Mouse (Mus musculus): Measurements from ENCODE around the gene Col2a1. TPM values are rescaled to one million over a fixed set of nuclear protein-coding genes. Genes with fewer than 3 reads are reported as not detected.
A peak's percentile ranks its signal among the peaks of the same experiment; 100 is the strongest.

The Col2a1 gene
- polyA plus RNA-seq, 1 experiment from 2014 or later, result 271 TPM

- Histone ChIP-seq H3K9me3 (no peaks in the 10 kb centered on the region), H3K4me3 (peak overlapping the region; percentile 28), H3K4me1 (peaks cover 64% of the 10 kb centered on the region), H3K27ac (replicated peaks) (peak overlapping the region; percentile 88), H3K36me3 (replicated peaks) (peaks cover 1% of the 10 kb centered on the region; the same call in 1 of the 2 replicates), H3K27me3 (replicated peaks; ENCODE audit: low read depth, poor library complexity, severe bottlenecking) (peaks cover 4% of the 10 kb centered on the region; the same call in 1 of the 2 replicates)
- DNase-seq (ENCODE audit: low spot score), result peak; percentile 59
- 27% methylated on average over 12 of the region's 12 CpGs for WGBS
These were observed 22.7 kb upstream of the Col2a1 start for GRCm38 (mm10) chr15:98026967-98027904.

GRCm38 (mm10) chr15:98025611-98026010, 21.1 kb upstream of the Col2a1 start:
- DNase-seq (ENCODE audit: low spot score), result no peak
- WGBS, result 53% methylated on average over 4 of the region's 4 CpGs
- Histone ChIP-seq H3K27me3 (replicated peaks; ENCODE audit: low read depth, poor library complexity, severe bottlenecking) (peaks cover 4% of the 10 kb centered on the region; the same call in 1 of the 2 replicates), H3K9me3 (no peaks in the 10 kb centered on the region), H3K36me3 (replicated peaks) (no peaks in the 10 kb centered on the region), H3K4me3 (no peak overlapping the region), H3K27ac (replicated peaks) (peak overlapping the region; percentile 19; the same call in 1 of the 2 replicates), H3K4me1 (peaks cover 62% of the 10 kb centered on the region)

- peak overlapping the region; percentile 44; the same call in 1 of the 2 replicates for H3K27ac ChIP-seq (replicated peaks)
- H3K36me3 ChIP-seq (replicated peaks), result no peaks in the 10 kb centered on the region
- peaks cover 4% of the 10 kb centered on the region; the same call in 1 of the 2 replicates for H3K27me3 ChIP-seq (replicated peaks; ENCODE audit: low read depth, poor library complexity, severe bottlenecking)
- WGBS, result 19% methylated on average over 3 of the region's 3 CpGs
- peaks cover 53% of the 10 kb centered on the region for H3K4me1 ChIP-seq
- peak; percentile 28 for DNase-seq (ENCODE audit: low spot score)
- H3K4me3 ChIP-seq, result no peak overlapping the region
- no peaks in the 10 kb centered on the region for H3K9me3 ChIP-seq
These were observed 18.6 kb upstream of the Col2a1 start for GRCm38 (mm10) chr15:98023137-98023536.

GRCm38 (mm10) chr15:98021886-98022285, 17.4 kb upstream of the Col2a1 start:
- H3K27ac ChIP-seq (replicated peaks), result no peak overlapping the region
- no peak for DNase-seq (ENCODE audit: low spot score)
- peaks cover 41% of the 10 kb centered on the region for H3K4me1 ChIP-seq
- WGBS, result 67% methylated on average over 2 of the region's 2 CpGs
- H3K4me3 ChIP-seq, result no peak overlapping the region
- peaks cover 4% of the 10 kb centered on the region; the same call in 1 of the 2 replicates for H3K27me3 ChIP-seq (replicated peaks; ENCODE audit: low read depth, poor library complexity, severe bottlenecking)
- no peaks in the 10 kb centered on the region for H3K36me3 ChIP-seq (replicated peaks)
- no peaks in the 10 kb centered on the region for H3K9me3 ChIP-seq

- WGBS, result 80% methylated on average over 3 of the region's 3 CpGs
- no peaks in the 10 kb centered on the region for H3K36me3 ChIP-seq (replicated peaks)
- no peak overlapping the region for H3K27ac ChIP-seq (replicated peaks)
These were observed 14.6 kb upstream of the Col2a1 start for GRCm38 (mm10) chr15:98019047-98019446.

GRCm38 (mm10) chr15:98017925-98018324, 13.4 kb upstream of the Col2a1 start:
- Histone ChIP-seq H3K27me3 (replicated peaks; ENCODE audit: low read depth, poor library complexity, severe bottlenecking) (no peaks in the 10 kb centered on the region), H3K36me3 (replicated peaks) (no peaks in the 10 kb centered on the region), H3K4me3 (no peak overlapping the region), H3K9me3 (no peaks in the 10 kb centered on the region), H3K4me1 (peaks cover 20% of the 10 kb centered on the region), H3K27ac (replicated peaks) (no peak overlapping the region)
- 80% methylated on average over 4 of the region's 4 CpGs for WGBS
- no peak for DNase-seq (ENCODE audit: low spot score)

More at GRCm38 (mm10) chr15:98019047-98019446, 14.6 kb upstream of the Col2a1 start:
- Histone ChIP-seq H3K9me3 (no peaks in the 10 kb centered on the region), H3K27me3 (replicated peaks; ENCODE audit: low read depth, poor library complexity, severe bottlenecking) (no peaks in the 10 kb centered on the region), H3K4me1 (peaks cover 25% of the 10 kb centered on the region), H3K4me3 (no peak overlapping the region)
- no peak for DNase-seq (ENCODE audit: low spot score)

GRCm38 (mm10) chr15:98012810-98013209, 8.3 kb upstream of the Col2a1 start:
- no peak for DNase-seq (ENCODE audit: low spot score)
- H3K36me3 ChIP-seq (replicated peaks), result no peaks in the 10 kb centered on the region
- H3K4me1 ChIP-seq, result peaks cover 8% of the 10 kb centered on the region
- H3K4me3 ChIP-seq, result no peak overlapping the region
- H3K27ac ChIP-seq (replicated peaks), result no peak overlapping the region
- WGBS, result 63% methylated on average over 6 of the region's 6 CpGs
- peaks cover 18% of the 10 kb centered on the region for H3K27me3 ChIP-seq (replicated peaks; ENCODE audit: low read depth, poor library complexity, severe bottlenecking)
- no peaks in the 10 kb centered on the region for H3K9me3 ChIP-seq

- Histone ChIP-seq H3K36me3 (replicated peaks) (peaks cover 4% of the 10 kb centered on the region), H3K9me3 (no peaks in the 10 kb centered on the region), H3K27me3 (replicated peaks; ENCODE audit: low read depth, poor library complexity, severe bottlenecking) (peaks cover 30% of the 10 kb centered on the region), H3K27ac (replicated peaks) (peak overlapping the region; percentile 97), H3K4me1 (peaks cover 54% of the 10 kb centered on the region), H3K4me3 (peak overlapping the region; percentile 84)
- WGBS, result 5% methylated on average over 11 of the region's 11 CpGs
- peak; percentile 42 for DNase-seq (ENCODE audit: low spot score)
These were observed 686 bp upstream of the Col2a1 start for GRCm38 (mm10) chr15:98005181-98005580.

- H3K27me3 ChIP-seq (replicated peaks; ENCODE audit: low read depth, poor library complexity, severe bottlenecking), result peaks cover 34% of the 10 kb centered on the region
These were observed 255 bp upstream of the Col2a1 start for GRCm38 (mm10) chr15:98004740-98005159.

GRCm38 (mm10) chr15:98002991-98003821, 1.3 kb downstream of the Col2a1 start:
- Histone ChIP-seq H3K36me3 (replicated peaks) (peaks cover 23% of the 10 kb centered on the region), H3K27ac (replicated peaks) (peak overlapping the region; percentile 97), H3K27me3 (replicated peaks; ENCODE audit: low read depth, poor library complexity, severe bottlenecking) (peaks cover 41% of the 10 kb centered on the region), H3K4me1 (peaks cover 65% of the 10 kb centered on the region), H3K4me3 (peak overlapping the region; percentile 84), H3K9me3 (no peaks in the 10 kb centered on the region)
- under 1% methylated on average over 42 of the region's 42 CpGs for WGBS
- peak; percentile 85 for DNase-seq (ENCODE audit: low spot score)

More at GRCm38 (mm10) chr15:98004740-98005159, 255 bp upstream of the Col2a1 start:
- Histone ChIP-seq H3K27ac (replicated peaks) (peak overlapping the region; percentile 97), H3K4me3 (peak overlapping the region; percentile 84), H3K36me3 (replicated peaks) (peaks cover 8% of the 10 kb centered on the region), H3K9me3 (no peaks in the 10 kb centered on the region), H3K4me1 (peaks cover 59% of the 10 kb centered on the region)
- 1% methylated on average over 19 of the region's 19 CpGs for WGBS
- no peak for DNase-seq (ENCODE audit: low spot score)

GRCm38 (mm10) chr15:98002113-98002990, 2.1 kb downstream of the Col2a1 start:
- H3K36me3 ChIP-seq (replicated peaks), result peaks cover 32% of the 10 kb centered on the region
- H3K27ac ChIP-seq (replicated peaks), result peak overlapping the region; percentile 97
- DNase-seq (ENCODE audit: low spot score), result peak; percentile 87
- H3K27me3 ChIP-seq (replicated peaks; ENCODE audit: low read depth, poor library complexity, severe bottlenecking), result peaks cover 41% of the 10 kb centered on the region
- peaks cover 65% of the 10 kb centered on the region for H3K4me1 ChIP-seq
- H3K4me3 ChIP-seq, result peak overlapping the region; percentile 84
- H3K9me3 ChIP-seq, result no peaks in the 10 kb centered on the region
- WGBS, result under 1% methylated on average over 42 of the region's 42 CpGs

All from embryonic facial prominence, embryonic 10.5 days (tissue).